ENCODE assay signal across 23 mouse cellular contexts in genomic region chr6:17998497-17998896, GRCm38 (mm10). TPM values are rescaled to one million over a fixed set of nuclear protein-coding genes. Genes with fewer than 3 reads are reported as not detected.
DNase-seq lines count a peak whose midpoint lies in the region; ATAC-seq and TF ChIP-seq lines count a peak whose summit lies in the region.
"Had no signal": no experiment of that assay in that cellular context is flagged by ENCODE, and none has a peak within 500 bp of the region (broad histone marks: within the 10 kb centered on the region; RNA-seq: fewer than 3 reads in every experiment).

No protein-coding gene starts in this region.

- no peaks in the 10 kb centered on the region for H3K4me1 ChIP-seq in lung, postnatal 0 days (ENCODE audit: insufficient read depth, low read depth, low read length)
- H3K4me1 ChIP-seq in forebrain, embryonic 11.5 days (replicated peaks; ENCODE audit: control insufficient read depth, insufficient read depth, low read length) = peaks cover 2% of the 10 kb centered on the region; the same call in 1 of the 2 replicates
- H3K4me1 ChIP-seq: forebrain, embryonic 15.5 days had no signal

- ATAC-seq in lung, postnatal 0 days = no peak
- ATAC-seq in forebrain, embryonic 11.5 days (replicated peaks; ENCODE audit: low FRiP score) = no peak
- ATAC-seq: activated CD4-positive, CD25-positive, alpha-beta regulatory T cell, adult 4 months; forebrain, embryonic 15.5 days; intestine, postnatal 0 days had no signal

- no peaks in the 10 kb centered on the region for H3K27me3 ChIP-seq in lung, postnatal 0 days (replicated peaks; ENCODE audit: insufficient read depth, low read length)
- H3K27me3 ChIP-seq in forebrain, embryonic 11.5 days (ENCODE audit: control insufficient read depth, insufficient read depth, low read length) = peaks cover 3% of the 10 kb centered on the region
- H3K27me3 ChIP-seq: forebrain, embryonic 15.5 days; heart, embryonic 13.5 days had no signal

- no peak overlapping the region for H3K9ac ChIP-seq in lung, postnatal 0 days (replicated peaks; ENCODE audit: low read depth)
- no peak overlapping the region for H3K9ac ChIP-seq in forebrain, embryonic 11.5 days (ENCODE audit: low read length)
- H3K9ac ChIP-seq: forebrain, embryonic 15.5 days; heart, embryonic 13.5 days; hindbrain, embryonic 14.5 days had no signal

- DNase-seq in embryo, embryonic 10 days (ENCODE audit: low spot score) = peak; percentile 31
- no peak for DNase-seq in embryo, embryonic 9.5 days (ENCODE audit: extremely low spot score)
- DNase-seq in lung, postnatal 0 days (ENCODE audit: low spot score) = peak; percentile 18
- DNase-seq in lung, postnatal 36 days = no peak
- DNase-seq in mesoderm, embryonic 11.5 days (ENCODE audit: low read depth, low spot score) = peak; percentile 55
- no peak for DNase-seq in forebrain, embryonic 11.5 days (ENCODE audit: low spot score)
- DNase-seq: adrenal gland, adult 8-10 months; adrenal gland, postnatal 25 days; cerebellum, adult 11-12 months; cerebellum, adult 8-10 months; cerebellum, postnatal 10 days; cerebellum, postnatal 36 days; gastrocnemius, postnatal 25 days; heart, adult 18-20 months; heart, postnatal 14 days; heart, postnatal 4 days had no signal

- no peak for TF ChIP-seq EP300 in lung, postnatal 0 days (IDR thresholded peaks at IDR 0.05)

- H3K4me2 ChIP-seq in lung, postnatal 0 days (replicated peaks; ENCODE audit: low read depth, low read length) = no peak overlapping the region
- no peak overlapping the region for H3K4me2 ChIP-seq in forebrain, embryonic 11.5 days (ENCODE audit: low read depth, low read length, severe bottlenecking)
- H3K4me2 ChIP-seq: forebrain, embryonic 15.5 days; heart, embryonic 13.5 days; hindbrain, embryonic 14.5 days had no signal

- 50% methylated on average over 4 of the region's 4 CpGs for WGBS in lung, postnatal 0 days
- WGBS in forebrain, embryonic 11.5 days = 71% methylated on average over 4 of the region's 4 CpGs

- H3K9me3 ChIP-seq in lung, postnatal 0 days (ENCODE audit: low read length) = no peaks in the 10 kb centered on the region
- H3K9me3 ChIP-seq in forebrain, embryonic 11.5 days (ENCODE audit: control insufficient read depth, low read length) = no peaks in the 10 kb centered on the region
- H3K9me3 ChIP-seq: forebrain, embryonic 10.5 days; forebrain, embryonic 15.5 days; heart, embryonic 10.5 days; heart, embryonic 13.5 days had no signal

- no peaks in the 10 kb centered on the region for H3K36me3 ChIP-seq in lung, postnatal 0 days (ENCODE audit: insufficient read depth, low read length)
- H3K36me3 ChIP-seq in forebrain, embryonic 11.5 days (ENCODE audit: control insufficient read depth, insufficient read depth, low read length) = no peaks in the 10 kb centered on the region
- H3K36me3 ChIP-seq: forebrain, embryonic 10.5 days; forebrain, embryonic 15.5 days; heart, embryonic 10.5 days; heart, embryonic 13.5 days had no signal

- no peak overlapping the region for H3K4me3 ChIP-seq in lung, postnatal 0 days (ENCODE audit: low read depth, low read length)
- no peak overlapping the region for H3K4me3 ChIP-seq in forebrain, embryonic 11.5 days (ENCODE audit: low read depth, low read length)
- H3K4me3 ChIP-seq: forebrain, embryonic 10.5 days; forebrain, embryonic 15.5 days; heart, embryonic 10.5 days; heart, embryonic 13.5 days had no signal

- H3K27ac ChIP-seq in lung, postnatal 0 days (ENCODE audit: low read length) = no peak overlapping the region
- no peak overlapping the region for H3K27ac ChIP-seq in forebrain, embryonic 11.5 days (ENCODE audit: low read depth, low read length)
- H3K27ac ChIP-seq: forebrain, embryonic 10.5 days; forebrain, embryonic 15.5 days; heart, embryonic 10.5 days; heart, embryonic 13.5 days; hindbrain, embryonic 14.5 days had no signal

- TF ChIP-seq CTCF in lung, postnatal 0 days (IDR thresholded peaks at IDR 0.05) = no peak

RNA-seq across cellular contexts. Expression of gene Wnt2, which starts 31.9 kb away (rescaled TPM):
- polyA plus RNA-seq in lung, postnatal 0 days (2015; fragmentation: Nextera tagmentation; extraction: Ambion mirVana) = 54.6 and 56.1 TPM in 2 replicates
- polyA plus RNA-seq in forebrain, embryonic 11.5 days (2014; fragmentation: Nextera tagmentation; extraction: Ambion mirVana) = 0.61 and 0.65 TPM in 2 replicates
- polyA plus RNA-seq: activated CD4-positive, CD25-positive, alpha-beta regulatory T cell, adult 4 months had no signal

Comparison
In these comparisons a context has a peak if more than half of its experiments do, and no peak if none do; other contexts are left out.
1. DNase-seq: peak in embryo, embryonic 10 days (single experiment), lung, postnatal 0 days (single experiment) and mesoderm, embryonic 11.5 days (single experiment); none in embryo, embryonic 9.5 days (single experiment), lung, postnatal 36 days (single experiment) and forebrain, embryonic 11.5 days (single experiment).
2. RNA of gene Wnt2, which starts 31.9 kb away (polyA plus RNA-seq): 54.6 to 56.1 TPM in lung, postnatal 0 days; 0.61 to 0.65 TPM in forebrain, embryonic 11.5 days; every median in the first group is over 10 times any median in the second.